Mouse (Mus musculus) kidney, embryonic 14.5 days (tissue): Measurements from ENCODE around the gene Cfc1. TPM values are rescaled to one million over a fixed set of nuclear protein-coding genes. Genes with fewer than 3 reads are reported as not detected.
A peak's percentile ranks its signal among the peaks of the same experiment; 100 is the strongest.

Source experiments
- ATAC-seq: fragments of 200-750 bp; cut with Nextera tagmentation; 2 replicates; pipeline ENCODE4 v1.8.0; 2017; ENCODE audit warnings: moderate number of reproducible peaks, mild to moderate bottlenecking, moderate TSS enrichment, moderate library complexity; ENCODE audit not compliant: low FRiP score, low TSS enrichment
- H3K27ac ChIP-seq: fragments of 300-500 bp; sonication (generic); 2 replicates; pipeline ENCODE4 v1.5.1; 2014; ENCODE audit warnings: low read depth, mild to moderate bottlenecking, low read length, moderate library complexity, mixed read lengths
- H3K27me3 ChIP-seq: fragments of 300-500 bp; sonication (generic); 2 replicates; pipeline ENCODE4 v1.6.1; 2014; ENCODE audit warnings: mild to moderate bottlenecking, low read length; ENCODE audit not compliant: control insufficient read depth, insufficient read depth
- H3K36me3 ChIP-seq: fragments of 300-500 bp; sonication (generic); 2 replicates; pipeline ENCODE4 v1.6.1; 2014; ENCODE audit warnings: low read length, mixed read lengths; ENCODE audit not compliant: control insufficient read depth, insufficient read depth
- H3K4me1 ChIP-seq: fragments of 300-500 bp; sonication (generic); 2 replicates; pipeline ENCODE4 v1.6.1; 2014; ENCODE audit warnings: low read length, mixed read lengths; ENCODE audit not compliant: control insufficient read depth, insufficient read depth
- H3K4me2 ChIP-seq: fragments of 300-500 bp; sonication (generic); replicated peaks from 2 replicates; pipeline ENCODE4 v1.6.1; 2014; ENCODE audit warnings: low read depth, mild to moderate bottlenecking, low read length
- H3K4me3 ChIP-seq: fragments of 300-500 bp; sonication (generic); 2 replicates; pipeline ENCODE4 v1.5.1; 2014; ENCODE audit warnings: mild to moderate bottlenecking, low read length
- H3K9ac ChIP-seq: fragments of 300-500 bp; sonication (generic); 2 replicates; pipeline ENCODE4 v1.6.1; 2014; ENCODE audit warnings: low read depth, mild to moderate bottlenecking, low read length, moderate library complexity
- H3K9me3 ChIP-seq: fragments of 300-500 bp; sonication (generic); 2 replicates; pipeline ENCODE4 v1.6.1; 2016; ENCODE audit warnings: low read length; ENCODE audit not compliant: control insufficient read depth
- WGBS: fragments of 180-500 bp; shearing (Covaris S2); extraction: QIAGEN DNeasy Blood & Tissue Kit; methylation state at CpG from one replicate; pipeline ENCODE4 v1.1.7; 2014; 5-methylcytosine and 5-hydroxymethylcytosine counted together
- polyA plus RNA-seq: library from polyadenylated mRNA; unstranded; fragments of >200 nt; fragmentation: Nextera tagmentation; extraction: Ambion mirVana; gene quantifications from 2 replicates; pipeline ENCODE4 v1.2.1, GENCODE M21; 2014

Gene Cfc1
- polyA plus RNA-seq, 1 experiment from 2014 or later: not detected

GRCm38 (mm10) chr1:34569876-34570275 is 34.4 kb downstream of the Cfc1 start:
- Histone ChIP-seq H3K27ac (no peak overlapping the region), H3K4me1 (no peaks in the 10 kb centered on the region), H3K9me3 (no peaks in the 10 kb centered on the region), H3K4me3 (no peak overlapping the region), H3K36me3 (no peaks in the 10 kb centered on the region), H3K27me3 (no peaks in the 10 kb centered on the region), H3K9ac (no peak overlapping the region), H3K4me2 (no peak overlapping the region)
- 84% methylated on average over 2 of the region's 2 CpGs for WGBS
- ATAC-seq: no peak

DNA sequence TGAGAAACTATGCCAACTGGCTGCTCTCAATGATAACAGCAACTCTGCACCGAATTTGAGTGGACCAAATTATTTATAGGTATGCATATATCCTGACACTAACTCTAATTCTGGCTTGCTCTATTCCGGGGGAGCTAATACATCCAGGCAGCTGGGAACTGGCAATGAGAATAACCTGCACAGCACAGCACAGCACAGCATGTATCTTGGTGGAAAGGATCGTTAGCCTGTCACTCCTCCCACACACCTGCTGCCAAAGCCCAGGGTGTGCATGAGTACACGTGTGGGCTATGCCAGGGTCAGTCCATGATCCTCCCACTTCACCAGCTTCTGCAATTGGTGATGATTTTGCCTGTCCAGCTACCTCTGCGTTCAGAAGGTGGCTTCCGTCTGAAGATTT is 36.0 kb downstream of the Cfc1 start:
- no peak overlapping the region for H3K27ac ChIP-seq
- no peaks in the 10 kb centered on the region for H3K36me3 ChIP-seq
- no peaks in the 10 kb centered on the region for H3K27me3 ChIP-seq
- no peak overlapping the region for H3K9ac ChIP-seq
- no peaks in the 10 kb centered on the region for H3K9me3 ChIP-seq
- H3K4me1 ChIP-seq: no peaks in the 10 kb centered on the region
- no peak for ATAC-seq
- WGBS: 68% methylated on average over 6 of the region's 6 CpGs
- no peak overlapping the region for H3K4me2 ChIP-seq
- no peak overlapping the region for H3K4me3 ChIP-seq

- WGBS: 83% methylated on average over 6 of the region's 6 CpGs
- peaks cover 6% of the 10 kb centered on the region for H3K27me3 ChIP-seq
- H3K4me2 ChIP-seq: no peak overlapping the region
- H3K36me3 ChIP-seq: no peaks in the 10 kb centered on the region
- no peak overlapping the region for H3K27ac ChIP-seq
- no peak for ATAC-seq
- no peak overlapping the region for H3K9ac ChIP-seq
- H3K4me3 ChIP-seq: no peak overlapping the region
- H3K4me1 ChIP-seq: no peaks in the 10 kb centered on the region
- no peaks in the 10 kb centered on the region for H3K9me3 ChIP-seq
Observed at GRCm38 (mm10) chr1:34573221-34573620, 37.8 kb downstream of the Cfc1 start.

- peak within 1 kb of the TSS; percentile 31; the same call in 1 of the 2 replicates for H3K9ac ChIP-seq
- no peaks in the 10 kb centered on the region for H3K36me3 ChIP-seq
- H3K27ac ChIP-seq: no peak within 1 kb of the TSS
- peaks cover 19% of the 10 kb centered on the region for H3K27me3 ChIP-seq
- ATAC-seq: peak; percentile 89
- under 1% methylated on average over 52 of the region's 53 CpGs for WGBS
- H3K4me3 ChIP-seq: peak within 1 kb of the TSS; percentile 40
- H3K9me3 ChIP-seq: no peaks in the 10 kb centered on the region
- H3K4me2 ChIP-seq: peak within 1 kb of the TSS; percentile 84
- H3K4me1 ChIP-seq: peaks cover 6% of the 10 kb centered on the region
Observed at GRCm38 (mm10) chr1:34578851-34579781, 43.7 kb downstream of the Cfc1 start, which contains the start of gene Amer3. Gene Amer3, plus strand, starts transcription at chr1:34579657.

- H3K9ac ChIP-seq: peak overlapping the region; percentile 31; the same call in 1 of the 2 replicates
- no peak overlapping the region for H3K27ac ChIP-seq
- no peak; the same call in none of the 2 replicates for ATAC-seq
- WGBS: under 1% methylated on average over 18 of the region's 18 CpGs
- no peaks in the 10 kb centered on the region for H3K36me3 ChIP-seq
- peaks cover 19% of the 10 kb centered on the region for H3K27me3 ChIP-seq
- H3K4me3 ChIP-seq: peak overlapping the region; percentile 40
- H3K9me3 ChIP-seq: no peaks in the 10 kb centered on the region
- H3K4me2 ChIP-seq: peak overlapping the region; percentile 84
- H3K4me1 ChIP-seq: peaks cover 6% of the 10 kb centered on the region
Observed at GRCm38 (mm10) chr1:34579782-34580356, 44.4 kb downstream of the Cfc1 start.

GRCm38 (mm10) chr1:34582218-34582617 is 46.8 kb downstream of the Cfc1 start:
- Histone ChIP-seq H3K4me3 (no peak overlapping the region), H3K4me2 (no peak overlapping the region), H3K9ac (no peak overlapping the region), H3K27ac (no peak overlapping the region), H3K4me1 (peaks cover 6% of the 10 kb centered on the region), H3K27me3 (peaks cover 16% of the 10 kb centered on the region), H3K36me3 (no peaks in the 10 kb centered on the region), H3K9me3 (no peaks in the 10 kb centered on the region)
- 31% methylated on average over 6 of the region's 6 CpGs for WGBS
- no peak for ATAC-seq

- Histone ChIP-seq H3K4me1 (peaks cover 5% of the 10 kb centered on the region), H3K4me3 (no peak overlapping the region), H3K27me3 (peaks cover 8% of the 10 kb centered on the region), H3K4me2 (no peak overlapping the region), H3K9ac (no peak overlapping the region), H3K9me3 (no peaks in the 10 kb centered on the region), H3K27ac (no peak overlapping the region), H3K36me3 (no peaks in the 10 kb centered on the region)
- no peak for ATAC-seq
- WGBS: 32% methylated on average over 4 of the region's 4 CpGs
Observed at GRCm38 (mm10) chr1:34583821-34584263, 48.4 kb downstream of the Cfc1 start.

GRCm38 (mm10) chr1:34584736-34585135 is 49.3 kb downstream of the Cfc1 start:
- Histone ChIP-seq H3K27ac (no peak overlapping the region), H3K4me1 (no peaks in the 10 kb centered on the region), H3K4me2 (no peak overlapping the region), H3K4me3 (no peak overlapping the region), H3K9ac (no peak overlapping the region), H3K9me3 (no peaks in the 10 kb centered on the region), H3K27me3 (peaks cover 5% of the 10 kb centered on the region; the same call in 1 of the 2 replicates), H3K36me3 (no peaks in the 10 kb centered on the region)
- WGBS: 82% methylated on average over 4 of the region's 4 CpGs
- no peak for ATAC-seq
